Mouse (Mus musculus) hindbrain, embryonic 15.5 days (tissue): ENCODE data around the gene Jdp2. TPM values are rescaled to one million over a fixed set of nuclear protein-coding genes. Genes with fewer than 3 reads are reported as not detected.

ENCODE experiments used
- ATAC-seq: fragments of 200-750 bp; cut with Nextera tagmentation; 2 replicates; pipeline ENCODE4 v1.8.0; 2017; ENCODE audit warnings: low read depth, moderate number of reproducible peaks, moderate TSS enrichment; ENCODE audit not compliant: low FRiP score
- H3K27ac ChIP-seq: fragments of 300-500 bp; sonication (generic); replicated peaks from 2 replicates; pipeline ENCODE4 v1.5.1; 2015; ENCODE audit warnings: mild to moderate bottlenecking, inconsistent platforms
- H3K27me3 ChIP-seq: fragments of 300-500 bp; sonication (generic); 2 replicates; pipeline ENCODE4 v1.6.1; 2015; ENCODE audit warnings: control low read depth, inconsistent platforms
- H3K36me3 ChIP-seq: fragments of 300-500 bp; sonication (generic); 2 replicates; pipeline ENCODE4 v1.6.1; 2015; ENCODE audit warnings: control low read depth, inconsistent platforms
- H3K4me1 ChIP-seq: fragments of 300-500 bp; sonication (generic); replicated peaks from 2 replicates; pipeline ENCODE4 v1.6.1; 2015; ENCODE audit warnings: control low read depth, inconsistent platforms
- H3K4me2 ChIP-seq: fragments of 300-500 bp; sonication (generic); 2 replicates; pipeline ENCODE4 v1.6.1; 2015; ENCODE audit warnings: moderate library complexity, mild to moderate bottlenecking, inconsistent platforms
- H3K4me3 ChIP-seq: fragments of 300-500 bp; sonication (generic); 2 replicates; pipeline ENCODE4 v1.5.1; 2015; ENCODE audit warnings: mild to moderate bottlenecking, inconsistent platforms
- H3K9ac ChIP-seq: fragments of 300-500 bp; sonication (generic); 2 replicates; pipeline ENCODE4 v1.6.1; 2015; ENCODE audit warnings: inconsistent platforms
- H3K9me3 ChIP-seq: fragments of 300-500 bp; sonication (generic); 2 replicates; pipeline ENCODE4 v1.6.1; 2016; ENCODE audit warnings: control low read depth, inconsistent platforms
- WGBS: fragments of 180-500 bp; shearing (Covaris S2); methylation state at CpG from one replicate; pipeline ENCODE4 v1.1.7; 2015; 5-methylcytosine and 5-hydroxymethylcytosine counted together
- polyA plus RNA-seq: library from polyadenylated mRNA; unstranded; fragments of >200 nt; fragmentation: Nextera tagmentation; extraction: Ambion mirVana; gene quantifications from 2 replicates; pipeline ENCODE4 v1.2.1, GENCODE M21; 2015

Gene Jdp2
- polyA plus RNA-seq, 1 experiment from 2014 or later = 0.54 TPM

DNA sequence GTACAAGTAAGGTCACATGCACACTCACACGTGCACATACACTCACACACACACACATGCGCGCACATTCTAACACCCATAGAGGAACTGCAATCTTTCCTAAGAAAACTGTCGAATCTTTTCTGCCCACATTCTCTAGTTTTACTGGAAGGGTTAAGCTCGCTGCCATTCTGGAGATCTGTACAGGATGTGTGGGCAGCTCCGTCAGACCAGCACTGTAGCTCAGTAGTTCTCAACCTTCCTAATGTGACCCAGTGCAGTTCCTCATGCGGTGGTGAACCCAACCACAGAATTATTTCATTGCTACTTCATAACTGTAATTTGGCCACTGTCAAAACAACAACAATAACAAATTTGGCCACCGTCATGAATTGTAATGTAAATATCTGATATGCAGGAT is 75.1 kb downstream of the Jdp2 start:
- H3K36me3 ChIP-seq = no peaks in the 10 kb centered on the region
- H3K9me3 ChIP-seq = no peaks in the 10 kb centered on the region
- no peak overlapping the region for H3K9ac ChIP-seq
- no peak overlapping the region for H3K27ac ChIP-seq
- H3K4me3 ChIP-seq = no peak overlapping the region
- H3K4me2 ChIP-seq = no peak overlapping the region
- 97% methylated on average over 8 of the region's 8 CpGs for WGBS
- H3K27me3 ChIP-seq = no peaks in the 10 kb centered on the region
- no peak for ATAC-seq
- H3K4me1 ChIP-seq = 0 out of 2 replicates have a peak, but pooled peaks cover 2% of the 10 kb centered on the region

DNA sequence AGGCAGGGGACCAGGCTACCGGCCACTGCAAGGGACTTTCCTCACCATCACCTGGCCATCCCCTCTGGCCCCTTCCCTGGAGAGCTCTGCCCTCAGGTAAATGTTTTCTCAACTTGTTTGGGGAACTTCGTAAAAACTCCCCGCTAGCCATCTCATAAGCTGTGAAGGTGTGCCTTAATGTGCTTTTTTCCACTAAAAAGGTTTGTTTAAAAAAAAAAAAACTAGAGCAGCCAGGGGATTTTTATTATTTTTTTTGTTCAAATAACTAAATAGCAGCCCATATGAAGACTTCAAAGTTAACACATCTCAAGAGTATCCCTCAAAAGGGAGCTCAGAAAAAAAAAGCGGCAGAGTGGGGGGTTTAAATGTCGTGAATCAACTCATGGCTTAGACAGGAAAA is 80.3 kb downstream of the Jdp2 start:
- WGBS = 90% methylated on average over 5 of the region's 5 CpGs
- Histone ChIP-seq H3K4me1 (no peaks in the 10 kb centered on the region), H3K4me2 (no peak overlapping the region), H3K27me3 (no peaks in the 10 kb centered on the region), H3K9ac (no peak overlapping the region), H3K36me3 (no peaks in the 10 kb centered on the region), H3K9me3 (no peaks in the 10 kb centered on the region), H3K27ac (no peak overlapping the region), H3K4me3 (no peak overlapping the region)
- no peak for ATAC-seq

DNA sequence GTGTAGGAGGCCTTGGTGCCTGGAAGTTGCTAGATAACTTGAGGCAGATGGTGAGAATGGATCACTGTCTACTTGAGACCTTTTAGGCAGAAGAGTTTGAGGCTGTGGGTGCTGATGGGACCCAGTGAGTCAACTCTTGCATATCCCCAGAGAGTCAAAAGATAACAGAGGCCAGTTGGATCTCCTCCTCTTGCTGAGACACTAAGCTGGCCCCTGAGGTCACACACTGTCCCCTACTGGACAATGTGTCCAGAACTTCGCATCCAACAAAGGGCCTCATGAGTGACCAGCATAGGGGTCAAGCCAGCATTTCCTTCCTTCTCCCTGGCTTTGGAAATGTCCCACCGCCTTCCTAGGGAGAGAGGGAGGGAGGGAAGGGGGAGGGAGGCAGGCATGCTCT is 81.0 kb downstream of the Jdp2 start:
- Histone ChIP-seq H3K27me3 (no peaks in the 10 kb centered on the region), H3K36me3 (no peaks in the 10 kb centered on the region), H3K9me3 (no peaks in the 10 kb centered on the region), H3K4me1 (no peaks in the 10 kb centered on the region), H3K4me3 (no peak overlapping the region), H3K9ac (no peak overlapping the region), H3K4me2 (no peak overlapping the region), H3K27ac (no peak overlapping the region)
- ATAC-seq = no peak
- WGBS = 57% methylated on average over 2 of the region's 2 CpGs

DNA sequence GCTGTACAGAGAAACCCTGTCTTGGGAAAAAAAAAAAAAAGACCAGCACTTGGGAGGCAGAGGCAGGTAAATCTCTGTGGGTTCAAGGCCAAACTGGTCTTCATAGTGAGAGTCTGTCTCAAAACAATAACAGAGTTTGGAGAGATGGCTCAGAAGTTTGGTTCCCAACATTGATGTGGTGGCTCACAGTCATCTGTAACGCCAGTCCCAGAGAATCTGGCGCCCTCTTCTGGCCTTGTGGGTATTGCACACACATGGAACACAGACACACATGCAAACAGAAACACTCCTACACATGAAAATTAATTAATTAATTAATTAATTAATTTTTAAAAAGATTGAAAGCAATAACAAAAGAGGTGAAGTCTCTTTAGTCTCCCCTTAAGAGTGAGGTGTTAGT is 83.5 kb downstream of the Jdp2 start:
- Histone ChIP-seq H3K27me3 (no peaks in the 10 kb centered on the region), H3K27ac (no peak overlapping the region), H3K4me1 (no peaks in the 10 kb centered on the region), H3K4me3 (no peak overlapping the region), H3K36me3 (no peaks in the 10 kb centered on the region), H3K9ac (no peak overlapping the region), H3K4me2 (no peak overlapping the region), H3K9me3 (no peaks in the 10 kb centered on the region)
- no peak for ATAC-seq
- WGBS = 49% methylated on average over 2 of the region's 2 CpGs

DNA sequence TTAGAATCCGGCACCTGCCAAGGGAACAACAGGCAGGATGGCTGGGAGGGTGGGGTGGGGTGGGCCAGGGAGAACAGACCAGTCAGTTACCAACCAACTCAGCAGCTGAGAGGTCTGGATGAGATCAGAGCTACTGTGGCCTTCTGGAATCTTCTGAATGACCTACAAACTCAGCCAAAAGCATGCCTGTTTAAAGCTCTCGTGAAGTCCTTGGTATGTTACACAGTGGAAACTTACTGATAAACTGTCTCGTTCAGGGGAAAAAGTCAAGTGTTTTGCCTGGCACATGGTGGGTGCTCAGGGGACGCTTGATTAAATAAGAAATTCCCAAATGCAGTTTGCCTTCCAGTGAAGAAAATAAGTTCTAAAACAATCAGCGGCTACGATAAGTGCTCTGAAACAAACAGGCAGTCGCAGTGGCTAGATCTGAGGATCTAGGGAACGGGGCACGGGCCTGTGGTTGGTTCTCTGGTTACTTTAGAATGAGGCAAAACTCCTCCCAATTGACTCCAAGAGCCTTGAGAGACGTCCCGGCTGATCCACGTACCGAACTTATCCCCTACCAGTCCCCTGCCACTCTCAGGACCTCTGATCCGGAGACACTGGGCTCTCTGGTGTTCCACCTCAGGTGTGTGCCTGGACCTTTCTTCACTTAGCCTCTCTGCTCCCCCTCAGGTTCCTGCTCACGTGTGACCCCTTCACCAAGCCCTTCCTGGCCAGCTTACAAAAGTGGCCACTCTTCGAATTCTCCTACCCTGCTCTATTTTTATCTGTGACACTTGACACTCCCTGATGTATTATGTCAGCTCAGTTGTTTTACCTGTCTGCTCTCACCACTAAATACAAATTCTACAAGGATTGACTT is 85.8 kb downstream of the Jdp2 start:
- no peak for ATAC-seq
- Histone ChIP-seq H3K9ac (no peak overlapping the region), H3K27me3 (no peaks in the 10 kb centered on the region), H3K4me1 (no peaks in the 10 kb centered on the region), H3K36me3 (no peaks in the 10 kb centered on the region), H3K9me3 (no peaks in the 10 kb centered on the region), H3K4me2 (no peak overlapping the region), H3K27ac (no peak overlapping the region), H3K4me3 (no peak overlapping the region)
- WGBS = 89% methylated on average over 16 of the region's 16 CpGs

DNA sequence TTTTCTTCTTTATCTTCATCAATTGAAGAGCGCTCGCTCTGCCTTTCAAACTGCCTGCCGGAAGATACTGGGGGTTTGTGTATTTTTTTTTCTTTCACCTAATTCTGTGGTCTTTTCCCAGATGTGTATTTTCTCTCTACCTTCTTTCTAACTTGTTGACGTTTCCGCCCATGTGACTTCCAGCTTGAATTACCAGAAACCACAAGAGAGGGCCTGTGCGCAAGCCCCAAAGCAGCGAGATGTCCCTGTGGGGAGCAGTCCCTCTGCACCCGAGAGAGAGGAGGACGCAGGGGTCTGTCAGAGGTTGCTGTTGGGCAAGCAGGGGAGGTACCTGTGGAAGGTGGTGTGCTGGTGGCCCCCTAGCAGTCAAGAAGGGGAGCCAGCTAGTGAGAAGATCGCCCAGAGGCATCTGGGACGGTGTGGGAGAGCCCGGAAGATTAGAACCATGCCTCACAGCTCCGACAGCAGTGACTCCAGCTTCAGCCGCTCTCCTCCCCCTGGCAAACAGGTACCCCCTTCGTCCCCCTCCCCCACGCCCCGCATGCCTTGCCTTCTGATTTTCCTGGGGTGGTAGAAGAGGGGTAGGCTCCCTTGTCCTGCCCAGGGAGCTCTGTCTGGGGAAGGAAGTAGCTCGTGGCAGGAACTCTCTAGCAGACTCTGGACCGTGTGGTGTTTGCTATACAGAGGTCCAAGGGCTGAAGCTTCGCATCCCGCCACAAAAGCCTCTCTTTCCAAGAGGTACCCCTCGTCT is 87.8 kb downstream of the Jdp2 start, which contains the start of gene Batf:
Batf (plus strand) TSS at position 204 of the 751 bp plus-strand sequence.
- Histone ChIP-seq H3K4me3 (no peak within 1 kb of the TSS), H3K9ac (no peak within 1 kb of the TSS), H3K27ac (no peak within 1 kb of the TSS), H3K4me2 (0 out of 2 replicates have a peak within 1 kb of the TSS, but pooled peaks have one; percentile 16), H3K9me3 (no peaks in the 10 kb centered on the region), H3K36me3 (no peaks in the 10 kb centered on the region), H3K27me3 (no peaks in the 10 kb centered on the region), H3K4me1 (no peaks in the 10 kb centered on the region)
- WGBS = 52% methylated on average over 22 of the region's 22 CpGs
- no peak for ATAC-seq

DNA sequence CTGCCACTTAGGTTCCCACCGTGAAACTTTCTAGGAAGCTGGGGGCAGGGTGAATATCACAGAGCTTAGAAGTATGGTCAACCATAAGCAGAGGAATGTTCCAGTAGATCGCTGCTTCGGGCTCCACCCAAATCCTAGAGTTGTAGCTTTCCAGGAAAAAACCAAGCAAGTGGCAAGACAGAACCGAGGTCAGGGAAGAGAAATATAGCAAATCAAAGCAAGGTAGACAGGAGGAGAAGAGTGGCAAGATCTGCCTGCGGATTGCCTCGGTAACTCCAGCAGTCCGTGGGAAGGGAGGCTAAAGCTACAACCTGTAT is 88.3 kb downstream of the Jdp2 start:
- Histone ChIP-seq H3K4me3 (no peak overlapping the region), H3K4me2 (0 out of 2 replicates have a peak overlapping the region, but pooled peaks have one; percentile 16), H3K4me1 (no peaks in the 10 kb centered on the region), H3K27ac (no peak overlapping the region), H3K27me3 (no peaks in the 10 kb centered on the region), H3K9me3 (no peaks in the 10 kb centered on the region), H3K9ac (no peak overlapping the region), H3K36me3 (no peaks in the 10 kb centered on the region)
- WGBS = 86% methylated on average over 7 of the region's 7 CpGs
- ATAC-seq = no peak

DNA sequence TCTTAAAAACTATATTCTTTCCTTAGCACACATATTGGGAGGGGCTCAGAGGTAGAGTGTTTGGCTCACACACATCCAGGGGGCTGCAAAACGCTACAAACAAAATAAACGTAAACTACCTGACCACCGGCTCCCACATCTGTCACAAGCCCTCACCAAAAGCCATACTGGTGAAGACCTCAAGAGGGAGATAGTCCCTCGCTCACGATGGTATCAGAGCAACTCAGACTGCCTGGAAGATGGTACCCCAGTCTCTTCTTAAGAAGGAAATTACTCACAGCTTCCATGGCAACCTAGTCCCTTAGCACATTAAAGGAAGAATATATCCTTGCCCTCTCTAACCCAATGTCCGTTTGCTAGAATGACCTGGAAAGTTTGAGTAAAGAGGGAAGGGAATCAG is 89.0 kb downstream of the Jdp2 start:
- Histone ChIP-seq H3K9ac (no peak overlapping the region), H3K4me3 (no peak overlapping the region), H3K4me1 (no peaks in the 10 kb centered on the region), H3K27ac (no peak overlapping the region), H3K27me3 (no peaks in the 10 kb centered on the region), H3K36me3 (no peaks in the 10 kb centered on the region), H3K9me3 (no peaks in the 10 kb centered on the region), H3K4me2 (no peak overlapping the region)
- WGBS = 71% methylated on average over 6 of the region's 6 CpGs
- ATAC-seq = no peak

Other genes starting within 250 kb of the Jdp2 start
- 186 and 195 TPM in 2 replicates for gene Tmed10, start 224.2 kb upstream of the Jdp2 start, polyA plus RNA-seq
- 2.6 and 4.0 TPM in 2 replicates for gene Fos, start 125.1 kb upstream of the Jdp2 start, polyA plus RNA-seq
- 1.3 and 1.5 TPM in 2 replicates for gene Batf, start 87.6 kb downstream of the Jdp2 start, polyA plus RNA-seq
- 5.3 and 5.4 TPM in 2 replicates for gene Flvcr2, start 147.5 kb downstream of the Jdp2 start, polyA plus RNA-seq
- gene Erg28, start 225.5 kb downstream of the Jdp2 start, polyA plus RNA-seq = 98.8 and 110 TPM in 2 replicates
- gene Ttll5, start 225.6 kb downstream of the Jdp2 start, polyA plus RNA-seq = 11.8 and 12.0 TPM in 2 replicates